Mouse (Mus musculus) forebrain, embryonic 12.5 days (tissue): ENCODE measurements around the gene Gpa33. TPM values are rescaled to one million over a fixed set of nuclear protein-coding genes. Genes with fewer than 3 reads are reported as not detected.
A peak's percentile ranks its signal among the peaks of the same experiment; 100 is the strongest.

Experiments
- ATAC-seq: fragments of 200-750 bp; cut with Nextera tagmentation; 2 replicates; pipeline ENCODE4 v1.8.0; 2017; ENCODE audit warnings: moderate TSS enrichment; ENCODE audit not compliant: low FRiP score
- H3K27ac ChIP-seq: fragments of 300-500 bp; sonication (generic); 2 replicates; pipeline ENCODE4 v1.5.1; 2016; ENCODE audit warnings: mild to moderate bottlenecking
- H3K27me3 ChIP-seq: fragments of 300-500 bp; sonication (generic); 2 replicates; pipeline ENCODE4 v1.6.1; 2016; ENCODE audit warnings: mild to moderate bottlenecking
- H3K36me3 ChIP-seq: fragments of 300-500 bp; sonication (generic); replicated peaks from 2 replicates; pipeline ENCODE4 v1.6.1; 2016; ENCODE audit warnings: mild to moderate bottlenecking
- H3K4me1 ChIP-seq: fragments of 300-500 bp; sonication (generic); 2 replicates; pipeline ENCODE4 v1.6.1; 2016
- H3K4me2 ChIP-seq: fragments of 300-500 bp; sonication (generic); 2 replicates; pipeline ENCODE4 v1.6.1; 2016; ENCODE audit warnings: mild to moderate bottlenecking, moderate library complexity
- H3K4me3 ChIP-seq: fragments of 300-500 bp; sonication (generic); replicated peaks from 2 replicates; pipeline ENCODE4 v1.5.1; 2016; ENCODE audit warnings: mild to moderate bottlenecking
- H3K9ac ChIP-seq: fragments of 300-500 bp; sonication (generic); 2 replicates; pipeline ENCODE4 v1.6.1; 2016; ENCODE audit warnings: mild to moderate bottlenecking
- H3K9me3 ChIP-seq: fragments of 300-500 bp; sonication (generic); 2 replicates; pipeline ENCODE4 v1.6.1; 2016
- WGBS: fragments of 180-500 bp; shearing (Covaris S2); methylation state at CpG from one replicate; pipeline ENCODE4 v1.1.7; 2016; 5-methylcytosine and 5-hydroxymethylcytosine counted together
- polyA plus RNA-seq: library from polyadenylated mRNA; unstranded; fragments of >200 nt; fragmentation: Nextera tagmentation; extraction: Ambion mirVana; gene quantifications from 2 replicates; pipeline ENCODE4 v1.2.1, GENCODE M21; 2016

The Gpa33 gene
- not detected in 2 replicates for polyA plus RNA-seq

- ATAC-seq, result no peak
Observed at GRCm38 (mm10) chr1:166130224-166130860, at the start of gene Gpa33. TSS of gene Gpa33 (plus strand) at chr1:166130238.

GRCm38 (mm10) chr1:166088446-166089170, 41.4 kb upstream of the Gpa33 start:
- Histone ChIP-seq H3K27ac (no peak overlapping the region), H3K4me2 (no peak overlapping the region), H3K36me3 (no peaks in the 10 kb centered on the region), H3K9me3 (no peaks in the 10 kb centered on the region), H3K4me3 (no peak overlapping the region), H3K27me3 (no peaks in the 10 kb centered on the region), H3K9ac (peak overlapping the region; percentile 29; the same call in 1 of the 2 replicates), H3K4me1 (peaks cover 10% of the 10 kb centered on the region; the same call in 1 of the 2 replicates)
- no peak for ATAC-seq
- WGBS, result 55% methylated on average over 19 of the region's 19 CpGs

More at GRCm38 (mm10) chr1:166130224-166130860, at the start of gene Gpa33:
- Histone ChIP-seq H3K36me3 (no peaks in the 10 kb centered on the region), H3K9me3 (no peaks in the 10 kb centered on the region), H3K9ac (no peak within 1 kb of the TSS), H3K27me3 (no peaks in the 10 kb centered on the region), H3K27ac (no peak within 1 kb of the TSS), H3K4me1 (0 out of 2 replicates have a peak, but pooled peaks cover 4% of the 10 kb centered on the region), H3K4me2 (no peak within 1 kb of the TSS), H3K4me3 (no peak within 1 kb of the TSS)
- 83% methylated on average over 5 of the region's 5 CpGs for WGBS

GRCm38 (mm10) chr1:166089337-166089736, 40.7 kb upstream of the Gpa33 start:
- no peaks in the 10 kb centered on the region for H3K27me3 ChIP-seq
- no peak overlapping the region for H3K4me2 ChIP-seq
- peaks cover 10% of the 10 kb centered on the region; the same call in 1 of the 2 replicates for H3K4me1 ChIP-seq
- WGBS, result 84% methylated on average over 3 of the region's 3 CpGs
- ATAC-seq, result no peak
- H3K9ac ChIP-seq, result no peak overlapping the region
- no peaks in the 10 kb centered on the region for H3K9me3 ChIP-seq
- H3K4me3 ChIP-seq, result no peak overlapping the region
- H3K27ac ChIP-seq, result no peak overlapping the region
- H3K36me3 ChIP-seq, result no peaks in the 10 kb centered on the region

- ATAC-seq, result no peak
- Histone ChIP-seq H3K9ac (no peak overlapping the region), H3K4me3 (no peak overlapping the region), H3K4me2 (no peak overlapping the region), H3K36me3 (no peaks in the 10 kb centered on the region), H3K27me3 (no peaks in the 10 kb centered on the region), H3K27ac (no peak overlapping the region), H3K9me3 (no peaks in the 10 kb centered on the region), H3K4me1 (peaks cover 10% of the 10 kb centered on the region; the same call in 1 of the 2 replicates)
- WGBS, result 80% methylated on average over 4 of the region's 4 CpGs
Observed at GRCm38 (mm10) chr1:166089739-166090138, 40.3 kb upstream of the Gpa33 start.

- Histone ChIP-seq H3K9ac (no peak overlapping the region), H3K27ac (no peak overlapping the region), H3K4me3 (no peak overlapping the region), H3K4me1 (peaks cover 10% of the 10 kb centered on the region; the same call in 1 of the 2 replicates), H3K36me3 (no peaks in the 10 kb centered on the region), H3K9me3 (no peaks in the 10 kb centered on the region), H3K4me2 (no peak overlapping the region), H3K27me3 (no peaks in the 10 kb centered on the region)
- 93% methylated on average over 2 of the region's 2 CpGs for WGBS
- no peak for ATAC-seq
Observed at GRCm38 (mm10) chr1:166090306-166090705, 39.7 kb upstream of the Gpa33 start.

- H3K36me3 ChIP-seq, result no peaks in the 10 kb centered on the region
- no peak for ATAC-seq
- no peak overlapping the region for H3K4me2 ChIP-seq
- no peaks in the 10 kb centered on the region for H3K27me3 ChIP-seq
- no peaks in the 10 kb centered on the region for H3K4me1 ChIP-seq
- no peak overlapping the region for H3K9ac ChIP-seq
- no peaks in the 10 kb centered on the region for H3K9me3 ChIP-seq
- H3K4me3 ChIP-seq, result no peak overlapping the region
- 86% methylated on average over 3 of the region's 3 CpGs for WGBS
- no peak overlapping the region for H3K27ac ChIP-seq
Observed at GRCm38 (mm10) chr1:166094462-166094861, 35.6 kb upstream of the Gpa33 start.

- Histone ChIP-seq H3K27ac (no peak overlapping the region), H3K9me3 (no peaks in the 10 kb centered on the region), H3K27me3 (no peaks in the 10 kb centered on the region), H3K4me2 (no peak overlapping the region), H3K36me3 (no peaks in the 10 kb centered on the region), H3K9ac (no peak overlapping the region), H3K4me3 (no peak overlapping the region), H3K4me1 (no peaks in the 10 kb centered on the region)
- WGBS, result 99% methylated on average over 2 of the region's 2 CpGs
- ATAC-seq, result no peak
Observed at GRCm38 (mm10) chr1:166098120-166098519, 31.9 kb upstream of the Gpa33 start.

GRCm38 (mm10) chr1:166102920-166103608, 27.0 kb upstream of the Gpa33 start:
- Histone ChIP-seq H3K9ac (no peak overlapping the region), H3K4me3 (no peak overlapping the region), H3K27me3 (no peaks in the 10 kb centered on the region), H3K9me3 (no peaks in the 10 kb centered on the region), H3K36me3 (no peaks in the 10 kb centered on the region), H3K4me2 (no peak overlapping the region), H3K4me1 (no peaks in the 10 kb centered on the region), H3K27ac (no peak overlapping the region)
- 70% methylated on average over 11 of the region's 11 CpGs for WGBS
- 0 out of 2 replicates have a peak, but pooled peaks have one; percentile 14 for ATAC-seq

GRCm38 (mm10) chr1:166104858-166105257, 25.2 kb upstream of the Gpa33 start:
- Histone ChIP-seq H3K9me3 (no peaks in the 10 kb centered on the region), H3K27me3 (no peaks in the 10 kb centered on the region), H3K4me2 (no peak overlapping the region), H3K9ac (no peak overlapping the region), H3K4me3 (no peak overlapping the region), H3K36me3 (no peaks in the 10 kb centered on the region), H3K27ac (no peak overlapping the region), H3K4me1 (no peaks in the 10 kb centered on the region)
- 97% methylated on average over 3 of the region's 3 CpGs for WGBS
- ATAC-seq, result no peak

- Histone ChIP-seq H3K36me3 (no peaks in the 10 kb centered on the region), H3K4me1 (no peaks in the 10 kb centered on the region), H3K4me2 (no peak overlapping the region), H3K4me3 (no peak overlapping the region), H3K9me3 (no peaks in the 10 kb centered on the region), H3K27ac (no peak overlapping the region), H3K27me3 (no peaks in the 10 kb centered on the region), H3K9ac (no peak overlapping the region)
- no peak for ATAC-seq
- WGBS, result 84% methylated on average over 6 of the region's 6 CpGs
Observed at GRCm38 (mm10) chr1:166105464-166105863, 24.6 kb upstream of the Gpa33 start.

GRCm38 (mm10) chr1:166114986-166115385, 15.1 kb upstream of the Gpa33 start:
- 84% methylated on average over 3 of the region's 3 CpGs for WGBS
- no peak overlapping the region for H3K9ac ChIP-seq
- no peak overlapping the region for H3K4me3 ChIP-seq
- H3K4me2 ChIP-seq, result no peak overlapping the region
- no peaks in the 10 kb centered on the region for H3K4me1 ChIP-seq
- H3K27me3 ChIP-seq, result no peaks in the 10 kb centered on the region
- no peak for ATAC-seq
- no peak overlapping the region for H3K27ac ChIP-seq
- no peaks in the 10 kb centered on the region for H3K9me3 ChIP-seq
- H3K36me3 ChIP-seq, result no peaks in the 10 kb centered on the region

GRCm38 (mm10) chr1:166115719-166116118, 14.3 kb upstream of the Gpa33 start:
- 96% methylated on average over 4 of the region's 4 CpGs for WGBS
- H3K9ac ChIP-seq, result no peak overlapping the region
- no peaks in the 10 kb centered on the region for H3K27me3 ChIP-seq
- no peaks in the 10 kb centered on the region for H3K4me1 ChIP-seq
- no peak overlapping the region for H3K27ac ChIP-seq
- no peaks in the 10 kb centered on the region for H3K9me3 ChIP-seq
- no peak for ATAC-seq
- no peak overlapping the region for H3K4me2 ChIP-seq
- no peak overlapping the region for H3K4me3 ChIP-seq
- H3K36me3 ChIP-seq, result no peaks in the 10 kb centered on the region
